In genomic region chr17:56507161-56508068, GRCm38 (mm10) we compare ENCODE assay signal across 8 mouse cellular contexts. TPM values are rescaled to one million over a fixed set of nuclear protein-coding genes. Genes with fewer than 3 reads are reported as not detected.
A peak's percentile ranks its signal among the peaks of the same experiment; 100 is the strongest.
DNase-seq lines count a peak whose midpoint lies in the region; ATAC-seq and TF ChIP-seq lines count a peak whose summit lies in the region.

No protein-coding gene starts in this region.

- no peaks in the 10 kb centered on the region for H3K36me3 ChIP-seq in G1E (replicated peaks)
- H3K36me3 ChIP-seq in forebrain, embryonic 16.5 days (ENCODE audit: control insufficient read depth, insufficient read depth) = no peaks in the 10 kb centered on the region
- no peaks in the 10 kb centered on the region for H3K36me3 ChIP-seq in lung, embryonic 14.5 days (ENCODE audit: insufficient read depth)
- H3K36me3 ChIP-seq in thymus, adult 2 months (ENCODE audit: control insufficient read depth, insufficient read depth, low read length) = no peaks in the 10 kb centered on the region

- H3K9ac ChIP-seq in forebrain, embryonic 16.5 days (replicated peaks; ENCODE audit: low read depth, low read length) = peak overlapping the region; percentile 92
- H3K9ac ChIP-seq in lung, embryonic 14.5 days = peak overlapping the region; percentile 71

- peaks cover 41% of the 10 kb centered on the region for H3K9me3 ChIP-seq in G1E (replicated peaks)
- no peaks in the 10 kb centered on the region for H3K9me3 ChIP-seq in forebrain, embryonic 16.5 days (ENCODE audit: control insufficient read depth, low read length)
- no peaks in the 10 kb centered on the region for H3K9me3 ChIP-seq in lung, embryonic 14.5 days (ENCODE audit: low read depth, low read length)

- peak; percentile 55; the same call in 1 of the 2 replicates for TF ChIP-seq POLR2A in olfactory bulb, adult 2 months (IDR thresholded peaks at IDR 0.05; ENCODE audit: insufficient read depth, low read depth, low read length)
- peak; percentile 46; the same call in 1 of the 2 replicates for TF ChIP-seq POLR2A in thymus, adult 2 months (IDR thresholded peaks at IDR 0.05; ENCODE audit: control insufficient read depth, extremely low read depth, insufficient read depth, low read length, poor library complexity)

- H3K4me1 ChIP-seq in G1E (ENCODE audit: insufficient read depth, low read depth, low read length) = peaks cover 33% of the 10 kb centered on the region
- H3K4me1 ChIP-seq in forebrain, embryonic 16.5 days (replicated peaks; ENCODE audit: control insufficient read depth, insufficient read depth, low read length) = peaks cover 55% of the 10 kb centered on the region
- no peaks in the 10 kb centered on the region for H3K4me1 ChIP-seq in lung, embryonic 14.5 days (ENCODE audit: insufficient read depth)
- H3K4me1 ChIP-seq in olfactory bulb, adult 2 months (ENCODE audit: control insufficient read depth, insufficient read depth, low read length) = peaks cover 39% of the 10 kb centered on the region
- peaks cover 13% of the 10 kb centered on the region for H3K4me1 ChIP-seq in thymus, adult 2 months (replicated peaks; ENCODE audit: control insufficient read depth, insufficient read depth, low read length)

- peak overlapping the region; percentile 98 for H3K27ac ChIP-seq in forebrain, embryonic 16.5 days (ENCODE audit: low read length)
- H3K27ac ChIP-seq in layer of hippocampus, adult 2 months = peak overlapping the region; percentile 98
- peak overlapping the region; percentile 69 for H3K27ac ChIP-seq in lung, embryonic 14.5 days (ENCODE audit: low read depth)
- H3K27ac ChIP-seq in olfactory bulb, adult 2 months (ENCODE audit: insufficient read depth, low read depth, low read length) = peak overlapping the region; percentile 100
- peak overlapping the region; percentile 58 for H3K27ac ChIP-seq in thymus, adult 2 months (ENCODE audit: control insufficient read depth, insufficient read depth, low read length)

- H3K4me3 ChIP-seq in G1E (ENCODE audit: low read depth, low read length) = peak overlapping the region; percentile 69
- peak overlapping the region; percentile 64 for H3K4me3 ChIP-seq in forebrain, embryonic 16.5 days (replicated peaks; ENCODE audit: low read length)
- peak overlapping the region; percentile 78 for H3K4me3 ChIP-seq in layer of hippocampus, adult 2 months
- peak overlapping the region; percentile 56 for H3K4me3 ChIP-seq in lung, embryonic 14.5 days (ENCODE audit: low read depth, low read length)
- peak overlapping the region; percentile 57 for H3K4me3 ChIP-seq in olfactory bulb, adult 2 months (ENCODE audit: insufficient read depth, low read depth, low read length)
- peak overlapping the region; percentile 55 for H3K4me3 ChIP-seq in thymus, adult 2 months (ENCODE audit: control insufficient read depth, insufficient read depth, low read length)

- peaks cover 30% of the 10 kb centered on the region; the same call in 1 of the 2 replicates for H3K27me3 ChIP-seq in G1E (ENCODE audit: insufficient read depth, low read length)
- no peaks in the 10 kb centered on the region for H3K27me3 ChIP-seq in forebrain, embryonic 16.5 days (replicated peaks; ENCODE audit: control insufficient read depth, insufficient read depth, low read length)
- H3K27me3 ChIP-seq in lung, embryonic 14.5 days (ENCODE audit: insufficient read depth, low read length) = peaks cover 40% of the 10 kb centered on the region
- H3K27me3 ChIP-seq in thymus, adult 2 months (ENCODE audit: control insufficient read depth, insufficient read depth, low read length) = peaks cover 11% of the 10 kb centered on the region; the same call in 1 of the 2 replicates

- peak; percentile 85 for DNase-seq in G1E (ENCODE audit: low spot score)
- DNase-seq in cerebellum, adult 18-20 months = peak; percentile 95 to 99
- peak; percentile 88 to 92 for DNase-seq in heart, postnatal 36 days
- DNase-seq in layer of hippocampus, adult 2 months (ENCODE audit: low spot score in 2 of 2) = peak; percentile 94 to 98
- peak; percentile 99 for DNase-seq in lung, embryonic 14.5 days
- DNase-seq in thymus, adult 2 months = peak; percentile 95

- intact Hi-C loops in heart, postnatal 36 days (cut with DNase I) = no loop called here

- no peak for TF ChIP-seq CTCF in G1E (IDR thresholded peaks at IDR 0.05; ENCODE audit: low read depth, low read length)
- no peak for TF ChIP-seq CTCF in layer of hippocampus, adult 2 months (conservative IDR thresholded peaks at IDR 0.05)
- TF ChIP-seq CTCF in lung, embryonic 14.5 days (IDR thresholded peaks at IDR 0.05; ENCODE audit: low read depth) = no peak
- TF ChIP-seq CTCF in olfactory bulb, adult 2 months (IDR thresholded peaks at IDR 0.05; ENCODE audit: insufficient read depth, low read depth, low read length) = no peak
- no peak for TF ChIP-seq CTCF in thymus, adult 2 months (IDR thresholded peaks at IDR 0.05; ENCODE audit: borderline replicate concordance, control insufficient read depth, extremely low read depth, insufficient read depth, low read length, poor library complexity)

- WGBS in forebrain, embryonic 16.5 days = under 1% methylated on average over 42 of the region's 42 CpGs
- WGBS in lung, embryonic 14.5 days = under 1% methylated on average over 42 of the region's 42 CpGs
- WGBS in olfactory bulb, adult 2 months = under 1% methylated on average over 42 of the region's 42 CpGs
- under 1% methylated on average over 42 of the region's 42 CpGs for WGBS in thymus, adult 2 months

- ATAC-seq in G1E (ENCODE audit: extremely low read depth, insufficient number of reproducible peaks, low FRiP score, poor library complexity, severe bottlenecking) = peak; percentile 90
- peak; percentile 90 for ATAC-seq in forebrain, embryonic 16.5 days
- ATAC-seq in lung, embryonic 14.5 days (ENCODE audit: insufficient read depth) = peak; percentile 96

- H3K4me2 ChIP-seq in forebrain, embryonic 16.5 days (ENCODE audit: low read length) = peak overlapping the region; percentile 99
- H3K4me2 ChIP-seq in lung, embryonic 14.5 days = peak overlapping the region; percentile 90

RNA-seq across cellular contexts. Expression of gene Znrf4, which starts 4.8 kb away (rescaled TPM):
- total RNA-seq in G1E (2014; fragmentation: Nextera tagmentation) (not detected in 2 replicates), G1E (2017) (0.17 TPM in 1 of 2 replicates, not detected in the other)
- polyA plus RNA-seq in G1E (2012) = not detected in 2 replicates
- 0.21 TPM in 1 of 2 replicates, not detected in the other for polyA plus RNA-seq in forebrain, embryonic 16.5 days (2015; fragmentation: Nextera tagmentation; extraction: Ambion mirVana)
- total RNA-seq in heart, postnatal 36 days (2021) = not detected
- total RNA-seq in layer of hippocampus, adult 2 months (2021) = not detected
- not detected in 2 replicates for polyA plus RNA-seq in lung, embryonic 14.5 days (2014; fragmentation: Nextera tagmentation; extraction: Ambion mirVana)
- not detected in 2 replicates for polyA plus RNA-seq in olfactory bulb, adult 2 months (2012; ENCODE audit: insufficient read depth, insufficient read length, low replicate concordance, missing spikeins)
- polyA plus RNA-seq in thymus, adult 2 months (2012; rRNA removed) = 0.67 TPM in 1 of 2 replicates, not detected in the other

RNA-seq across cellular contexts. Expression of gene Ptprs, which starts 31.1 kb away (rescaled TPM):
- total RNA-seq in G1E (2014; fragmentation: Nextera tagmentation) (70.5 and 77.2 TPM in 2 replicates), G1E (2017) (16.4 and 16.7 TPM in 2 replicates)
- 83.6 and 90.8 TPM in 2 replicates for polyA plus RNA-seq in G1E (2012)
- 359 and 391 TPM in 2 replicates for polyA plus RNA-seq in forebrain, embryonic 16.5 days (2015; fragmentation: Nextera tagmentation; extraction: Ambion mirVana)
- total RNA-seq in heart, postnatal 36 days (2021) = 10 to 100 TPM; 45.8 to 47.7 TPM
- 100 to 1,000 TPM; 666 to 670 TPM for total RNA-seq in layer of hippocampus, adult 2 months (2021)
- 96.8 and 112 TPM in 2 replicates for polyA plus RNA-seq in lung, embryonic 14.5 days (2014; fragmentation: Nextera tagmentation; extraction: Ambion mirVana)
- 198 and 241 TPM in 2 replicates for polyA plus RNA-seq in olfactory bulb, adult 2 months (2012; ENCODE audit: insufficient read depth, insufficient read length, low replicate concordance, missing spikeins)
- polyA plus RNA-seq in thymus, adult 2 months (2012; rRNA removed) = 235 and 305 TPM in 2 replicates

RNA-seq across cellular contexts. Expression of gene Gm20219, which starts 46.8 kb away (rescaled TPM):
- total RNA-seq in G1E (2014; fragmentation: Nextera tagmentation) = 4.4 and 6.5 TPM in 2 replicates
- 0.38 and 0.41 TPM in 2 replicates for total RNA-seq in G1E (2017)
- 0.69 and 1.0 TPM in 2 replicates for polyA plus RNA-seq in G1E (2012)
- polyA plus RNA-seq in forebrain, embryonic 16.5 days (2015; fragmentation: Nextera tagmentation; extraction: Ambion mirVana) = 0.51 and 0.92 TPM in 2 replicates
- total RNA-seq in heart, postnatal 36 days (2021) = under 1 TPM in 1 of 2 experiments, not detected in 1; 0.22 TPM
- 1 to 10 TPM; 3.5 to 5.1 TPM for total RNA-seq in layer of hippocampus, adult 2 months (2021)
- 1.4 and 1.6 TPM in 2 replicates for polyA plus RNA-seq in lung, embryonic 14.5 days (2014; fragmentation: Nextera tagmentation; extraction: Ambion mirVana)
- not detected in 2 replicates for polyA plus RNA-seq in olfactory bulb, adult 2 months (2012; ENCODE audit: insufficient read depth, insufficient read length, low replicate concordance, missing spikeins)
- 10.6 and 13.1 TPM in 2 replicates for polyA plus RNA-seq in thymus, adult 2 months (2012; rRNA removed)

Comparison
In these comparisons a context has a peak if more than half of its experiments do, and no peak if none do; other contexts are left out.
1. Peak in every context shown above with its lines: DNase-seq, ATAC-seq, H3K4me3 ChIP-seq and H3K27ac ChIP-seq.